Mouse (Mus musculus): Measurements from ENCODE around the gene Gm9945.

DNA sequence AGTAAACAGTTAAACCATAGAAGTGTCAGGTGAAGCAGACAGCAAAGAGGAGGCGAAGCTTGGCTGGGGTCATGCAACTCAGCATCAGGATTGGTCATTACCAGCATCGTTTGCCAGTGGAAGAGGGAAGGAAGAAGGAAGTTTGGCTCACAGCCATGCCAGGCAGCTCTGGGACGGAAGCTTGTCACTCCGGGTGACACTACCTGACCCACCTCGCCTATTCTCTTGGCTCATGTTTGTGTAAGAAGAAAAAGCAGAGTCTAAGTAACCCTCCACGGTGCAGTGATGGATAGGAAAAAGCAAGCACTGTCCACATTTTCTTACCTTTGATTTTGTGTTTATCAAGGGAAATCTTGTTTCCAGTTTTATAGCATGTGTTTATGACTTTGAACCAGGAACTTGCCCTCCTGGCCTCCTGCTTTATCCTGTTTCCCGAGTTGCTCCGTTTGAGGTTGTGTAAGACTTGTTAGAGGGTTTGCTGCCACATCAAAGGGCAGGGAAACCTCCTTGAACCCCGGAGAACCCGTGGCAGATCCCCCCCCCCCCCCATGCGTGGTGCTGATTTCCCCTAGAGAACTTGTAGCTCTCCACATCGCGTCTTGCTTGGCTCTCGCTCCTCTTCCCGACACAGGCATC, 29.8 kb upstream of the Gm9945 start:
- TF ChIP-seq CTCF (IDR thresholded peaks at IDR 0.05) (no peak), EP300 (IDR thresholded peaks at IDR 0.05) (no peak)

All from lung, postnatal 0 days (tissue).